Mouse (Mus musculus) yolk sac, embryonic 10.5 days (tissue): ENCODE data around the gene Wnt2.

Experiments used
- DNase-seq: peaks from one replicate; pipeline ENCODE4 v3.0.0-alpha.2; 2017; ENCODE audit warnings: low spot score

The Wnt2 gene

DNA sequence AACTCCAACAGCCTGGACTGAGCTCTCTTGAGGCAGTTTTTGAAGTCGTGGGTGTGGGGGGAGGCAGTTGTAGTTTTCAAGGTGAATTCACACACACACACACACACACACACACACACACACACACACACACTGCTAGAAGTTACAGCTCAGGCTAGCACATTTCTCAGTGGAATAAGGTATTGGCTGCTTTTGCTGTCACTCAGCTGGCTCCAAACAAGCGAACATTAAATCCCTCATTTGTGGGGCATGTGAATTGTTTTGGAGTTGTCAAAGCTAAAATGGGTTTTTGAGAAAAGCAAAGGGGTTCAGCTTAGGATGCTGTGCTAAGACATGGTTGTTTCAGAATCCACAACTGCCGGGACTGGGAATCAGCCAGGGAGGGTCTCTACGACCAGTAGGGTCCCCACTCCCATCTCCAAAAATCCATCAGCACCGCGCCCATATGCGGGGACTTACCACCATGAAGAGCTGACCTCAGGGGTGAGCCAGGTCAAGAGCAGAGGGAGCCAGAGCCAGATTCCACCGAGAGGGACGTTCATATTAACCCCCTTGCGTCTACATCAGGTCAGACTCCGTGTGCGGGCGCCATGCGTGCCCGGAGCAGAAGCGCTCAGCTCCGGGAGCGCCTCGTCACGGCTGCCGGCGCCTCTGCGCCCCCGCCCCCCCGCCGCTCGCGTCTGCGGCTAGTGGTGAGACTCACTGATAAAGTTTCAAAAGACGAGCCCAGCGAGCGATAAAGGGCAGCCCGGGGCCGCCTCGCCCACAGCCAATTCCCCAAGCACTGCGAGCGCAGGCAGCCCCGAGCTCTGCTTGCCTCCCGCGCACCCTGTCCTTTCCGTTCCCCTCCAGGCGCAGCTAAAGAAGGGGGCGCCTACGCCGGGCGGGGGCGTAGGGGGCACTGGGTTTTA is at the start of gene Wnt2:
Gene Wnt2, minus strand, starts transcription at position 840 of the 911 bp plus-strand sequence.
- peak; percentile 32 for DNase-seq

GRCm38 (mm10) chr6:18078615-18079014 is 48.2 kb upstream of the Wnt2 start:
- DNase-seq, result no peak

- no peak for DNase-seq
Measured at GRCm38 (mm10) chr6:18076986-18077385, 46.6 kb upstream of the Wnt2 start.

GRCm38 (mm10) chr6:18076577-18076976 is 46.2 kb upstream of the Wnt2 start:
- no peak for DNase-seq

- DNase-seq, result no peak
Measured at GRCm38 (mm10) chr6:18057899-18058298, 27.5 kb upstream of the Wnt2 start.

DNA sequence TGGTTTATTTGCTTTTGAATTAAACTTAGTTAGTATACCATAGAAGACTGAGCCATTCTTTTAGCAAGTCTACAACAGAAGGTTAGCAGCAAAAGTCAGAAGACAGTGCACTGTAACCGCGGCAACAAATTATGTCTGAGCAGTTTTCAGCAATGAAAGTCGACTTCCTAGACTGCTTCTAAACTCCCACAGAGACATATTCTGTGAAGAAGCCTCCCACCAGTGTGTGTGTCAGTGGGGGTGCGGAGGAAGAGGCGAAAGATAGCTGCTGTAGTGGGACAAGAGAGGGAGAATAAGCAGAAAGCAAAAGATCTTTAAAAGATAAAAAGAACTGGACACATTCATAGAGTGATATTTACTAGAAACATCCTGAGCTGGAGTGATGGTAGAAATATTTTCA is 21.3 kb upstream of the Wnt2 start:
- DNase-seq, result no peak

DNA sequence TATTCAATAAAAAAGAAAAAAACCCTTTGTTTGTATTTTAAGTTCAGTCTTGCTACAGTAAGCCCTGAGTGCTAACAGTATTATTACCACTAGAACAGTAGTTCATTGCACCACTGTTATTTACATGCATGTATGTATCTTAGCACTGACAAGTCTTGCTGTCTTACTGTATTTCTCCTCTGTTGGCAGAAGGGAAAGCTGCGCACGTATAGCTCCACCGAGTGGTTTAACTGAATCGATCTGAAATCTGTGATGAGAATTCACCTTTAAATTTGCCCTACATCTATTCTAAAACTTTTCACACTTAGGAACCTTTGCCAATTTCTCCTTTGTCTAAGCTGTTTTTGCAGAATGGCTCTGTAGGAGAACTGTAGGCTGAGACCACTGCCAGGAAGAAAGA is 13.9 kb upstream of the Wnt2 start:
- DNase-seq, result no peak

DNA sequence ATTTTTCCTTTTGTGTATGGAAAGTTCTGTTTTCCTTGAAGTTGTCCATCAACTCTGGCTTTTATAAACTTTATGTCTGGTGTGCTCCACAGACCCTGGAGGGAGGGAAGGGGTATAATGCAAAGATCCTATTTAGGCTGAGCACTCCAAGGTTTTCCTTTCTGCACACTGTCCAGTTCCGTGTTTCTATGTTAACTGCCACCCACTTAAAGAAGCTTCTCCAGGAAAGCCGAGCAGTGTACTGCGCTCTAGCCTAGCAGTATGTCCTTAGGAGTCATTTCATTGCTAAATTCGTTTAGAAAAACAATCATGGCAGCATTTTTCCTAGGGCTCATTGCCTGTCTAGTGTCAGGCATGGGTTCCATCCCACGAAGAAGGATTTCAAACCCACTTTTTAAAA is 12.8 kb upstream of the Wnt2 start:
- no peak for DNase-seq

GRCm38 (mm10) chr6:18032271-18032670 is 1.9 kb upstream of the Wnt2 start:
- DNase-seq, result no peak

DNA sequence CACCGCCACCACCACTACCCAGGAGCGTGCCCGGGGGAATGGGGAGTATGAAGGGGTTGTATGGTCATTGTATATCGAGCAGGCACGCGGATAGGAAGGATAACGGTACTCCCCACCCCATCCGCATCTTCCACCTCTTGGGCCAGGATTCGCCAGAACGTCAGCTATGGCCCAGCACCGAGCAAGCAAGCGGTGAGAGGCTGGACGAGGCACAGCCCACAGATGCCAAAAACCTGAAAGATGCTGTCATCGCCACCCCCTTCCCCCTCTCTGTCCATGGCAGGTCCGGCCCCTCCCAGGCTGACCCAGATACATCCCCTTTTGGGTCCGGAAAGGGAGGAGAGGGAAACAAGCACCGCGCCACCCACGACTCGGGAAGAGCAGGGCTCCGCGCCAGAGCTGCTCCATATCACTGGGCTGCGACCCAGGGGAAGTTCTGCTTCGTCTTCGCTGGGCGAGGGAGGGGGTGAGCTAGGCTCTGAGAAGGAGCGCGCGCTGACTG is 1.2 kb upstream of the Wnt2 start:
- peak; percentile 18 for DNase-seq

DNA sequence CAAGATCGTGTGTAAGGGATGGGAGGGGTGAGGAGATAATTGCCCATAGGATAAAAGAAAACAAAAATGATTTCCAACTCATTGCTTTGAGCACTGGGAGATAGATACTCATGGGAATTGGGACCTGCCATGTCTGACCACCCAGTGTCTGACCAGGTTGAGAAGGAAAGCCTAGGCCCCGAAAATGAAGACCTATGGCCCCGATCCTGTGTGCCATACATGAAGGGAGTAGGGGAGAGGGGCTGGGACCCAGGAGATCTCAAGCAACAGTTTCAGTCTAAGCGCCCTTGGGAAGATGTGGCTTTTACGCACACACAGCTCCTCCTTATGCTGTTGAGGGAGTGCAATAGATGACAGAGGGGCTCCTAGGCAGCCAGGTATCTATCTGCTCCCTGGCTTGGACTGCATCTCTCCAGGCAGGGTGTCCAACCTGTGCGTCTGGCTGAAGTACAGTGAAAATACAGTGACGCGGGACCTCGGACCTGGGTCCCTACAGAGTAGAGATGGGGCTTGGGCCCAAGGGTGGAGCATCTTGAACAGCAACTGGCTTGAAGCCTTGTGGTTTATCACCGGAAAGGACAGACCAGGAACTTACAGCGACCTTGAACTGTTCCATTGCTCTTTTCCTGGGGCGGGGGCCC is 603 bp upstream of the Wnt2 start:
- DNase-seq, result no peak

GRCm38 (mm10) chr6:18024133-18024794 is 6.1 kb downstream of the Wnt2 start:
- no peak for DNase-seq

DNA sequence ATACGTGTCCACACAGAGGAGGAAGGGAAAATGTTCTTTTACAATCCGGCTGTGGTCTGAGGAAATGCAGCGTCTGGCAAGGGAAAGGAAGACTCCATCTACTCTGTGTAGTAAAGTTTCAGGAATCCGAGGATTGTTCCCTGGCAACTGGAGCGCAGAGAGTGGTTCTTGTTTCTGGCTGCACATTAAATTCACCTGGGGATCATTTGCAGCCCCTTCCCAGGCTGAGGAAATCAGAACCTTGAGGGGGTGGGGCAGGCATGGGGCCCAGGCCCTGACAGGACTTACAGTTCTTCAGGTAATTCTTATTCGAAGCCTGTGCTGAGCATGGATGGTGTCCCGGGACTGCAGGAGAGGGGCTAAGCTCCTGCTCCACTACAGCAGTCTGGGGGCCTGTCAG is 17.0 kb downstream of the Wnt2 start:
- DNase-seq, result no peak

- DNase-seq, result no peak
Measured at GRCm38 (mm10) chr6:18007356-18007755, 23.0 kb downstream of the Wnt2 start.

DNA sequence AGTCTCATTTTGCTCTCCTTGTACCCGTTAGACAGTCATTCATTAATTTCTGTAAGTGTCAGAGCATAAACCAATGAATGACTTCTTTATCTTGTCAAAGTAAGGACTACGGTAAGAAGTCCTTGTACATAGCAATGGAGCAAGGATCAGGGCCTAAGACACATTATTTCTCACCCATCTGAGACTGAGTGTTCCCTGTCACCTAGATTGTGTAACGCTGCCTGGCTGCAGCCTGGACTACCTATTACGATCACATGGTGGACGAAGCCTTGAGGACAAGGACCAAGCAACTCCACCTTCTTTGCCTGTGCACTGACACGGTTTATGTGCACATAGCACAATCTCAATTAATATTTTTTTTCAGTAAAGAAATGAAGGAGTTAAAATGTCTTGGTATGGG is 28.3 kb downstream of the Wnt2 start:
- DNase-seq, result no peak

GRCm38 (mm10) chr6:17998497-17998896 is 31.9 kb downstream of the Wnt2 start:
- no peak for DNase-seq

DNA sequence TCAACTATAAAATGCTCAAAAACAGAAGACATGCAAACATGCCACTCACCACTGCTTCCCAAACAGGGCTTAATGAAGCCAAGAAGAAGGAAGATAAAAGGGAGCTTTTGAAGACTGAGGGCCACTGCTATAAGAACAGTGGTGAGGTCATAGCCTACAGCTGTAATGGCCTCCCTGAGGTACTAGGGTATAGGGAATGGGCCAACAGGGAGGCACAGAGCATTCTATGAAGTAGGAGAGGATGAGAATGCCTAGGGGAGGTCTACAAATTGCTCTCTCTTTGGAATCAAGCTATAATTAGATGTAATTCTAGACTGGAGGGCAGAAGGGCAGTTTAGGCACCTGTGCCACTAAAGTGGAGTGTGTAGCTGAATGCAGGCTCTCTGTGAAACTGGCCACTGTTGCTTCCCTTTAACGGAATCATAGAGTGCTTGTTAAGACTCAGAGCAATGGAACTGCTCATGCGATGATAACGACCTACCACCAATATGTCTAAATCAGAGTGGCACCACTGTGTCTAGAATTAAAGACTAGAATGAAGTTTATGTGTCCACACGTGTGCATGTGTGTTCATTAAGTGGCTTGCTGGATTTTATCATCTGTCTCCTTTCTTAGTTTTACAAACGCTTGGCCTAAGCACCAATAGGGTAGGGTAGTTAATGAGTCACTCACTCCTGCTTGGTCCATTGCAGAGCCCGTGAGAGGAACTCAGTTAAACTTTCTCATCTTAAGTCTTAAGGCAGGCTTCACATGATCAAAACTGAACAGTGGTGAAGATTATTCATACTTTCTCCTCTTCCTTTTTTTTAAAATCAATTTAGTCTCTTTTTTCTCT is 35.2 kb downstream of the Wnt2 start:
- no peak for DNase-seq

DNA sequence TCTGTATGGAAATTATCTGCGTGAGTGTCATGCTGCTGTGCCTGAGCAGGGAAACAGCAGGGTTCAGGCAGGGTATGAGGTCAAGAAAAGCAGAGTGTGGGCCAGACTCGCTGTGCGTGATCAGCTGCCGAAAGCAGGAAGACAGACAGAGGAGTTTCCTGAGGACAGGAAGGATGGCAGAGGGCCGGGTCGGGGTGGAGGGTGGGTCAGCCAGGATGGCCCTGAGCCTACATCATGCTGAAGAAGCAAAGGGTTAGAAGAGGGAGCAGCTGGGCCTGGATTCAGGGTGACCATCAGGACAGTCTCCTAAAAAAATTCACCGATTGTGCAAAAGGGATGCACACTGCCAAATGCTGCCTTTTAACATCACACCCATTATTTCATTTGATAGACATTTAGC is 38.8 kb downstream of the Wnt2 start:
- no peak for DNase-seq

DNA sequence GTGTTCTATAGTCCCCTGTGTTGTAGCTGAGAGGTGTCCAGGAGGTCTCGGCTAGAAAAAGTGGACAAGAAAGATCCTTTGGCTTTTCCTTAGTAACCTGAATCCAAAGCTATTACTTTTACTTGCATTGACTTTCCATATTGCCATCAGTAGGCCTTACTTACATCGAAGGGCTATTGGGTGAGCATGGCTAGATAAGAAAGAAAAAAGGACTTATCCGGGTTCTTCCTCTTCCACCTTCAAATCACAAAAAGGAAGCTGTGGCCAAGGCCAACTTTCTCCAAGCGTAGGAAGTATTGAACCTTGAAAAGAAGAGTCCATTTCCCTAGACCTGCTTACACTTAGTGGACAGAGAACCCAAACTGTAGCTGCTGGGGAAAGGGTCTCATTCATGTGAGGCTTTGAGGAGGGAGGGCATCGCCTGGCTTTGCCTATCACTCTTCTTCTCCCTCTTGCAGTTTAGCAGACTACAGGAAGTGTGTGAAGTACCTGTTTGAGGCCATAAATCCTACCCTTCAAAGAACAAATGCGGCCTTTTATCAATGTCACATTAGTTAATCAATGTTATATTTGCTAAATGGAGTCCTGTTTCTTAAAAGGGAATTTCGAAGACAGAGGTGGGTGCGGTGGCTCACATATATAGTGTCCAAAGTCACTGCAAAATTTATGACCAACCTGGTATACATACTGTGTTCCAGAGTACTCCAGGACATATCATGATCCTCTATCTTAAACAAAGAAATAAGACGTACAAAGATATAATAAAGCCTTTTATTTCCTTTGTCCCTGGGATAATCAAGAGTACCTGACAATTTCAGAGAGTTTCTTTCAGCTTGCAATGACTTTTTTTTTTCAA is 40.0 kb downstream of the Wnt2 start:
- no peak for DNase-seq

GRCm38 (mm10) chr6:17979361-17979760 is 51.0 kb downstream of the Wnt2 start:
- no peak for DNase-seq

DNA sequence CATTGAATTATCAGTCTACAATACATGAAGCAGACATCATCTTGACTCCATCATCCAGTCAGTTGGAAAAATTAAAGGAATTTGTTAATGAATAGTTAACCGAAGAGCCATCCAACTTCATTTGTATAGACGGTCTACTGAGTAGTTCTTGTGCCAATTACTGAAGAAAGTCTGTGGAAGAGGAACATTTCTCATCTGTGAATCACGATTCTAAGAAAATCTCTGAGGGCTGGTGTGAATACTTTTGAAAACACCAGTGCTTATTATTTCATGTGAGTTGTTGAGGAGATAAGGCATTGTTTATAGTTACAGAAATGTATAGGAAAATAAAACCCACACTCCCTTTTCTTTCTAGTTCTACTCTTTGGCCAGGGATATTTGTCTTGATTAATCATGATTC is 51.5 kb downstream of the Wnt2 start:
- DNase-seq, result no peak
